Mouse (Mus musculus) olfactory bulb, adult 2 months (tissue): ENCODE data around the gene Ctf2.

ENCODE experiments used
- CTCF ChIP-seq: fragments of 200-500 bp; IDR thresholded peaks from 2 replicates; pipeline ENCODE4 v1.5.1; 2012; ENCODE audit warnings: low read depth, mild to moderate bottlenecking, low read length, moderate library complexity; ENCODE audit not compliant: insufficient read depth
- POLR2A ChIP-seq: fragments of 200-500 bp; IDR thresholded peaks from 2 replicates; pipeline ENCODE4 v1.6.1; 2012; ENCODE audit warnings: mild to moderate bottlenecking, low read depth, low read length, moderate library complexity; ENCODE audit not compliant: insufficient read depth

DNA sequence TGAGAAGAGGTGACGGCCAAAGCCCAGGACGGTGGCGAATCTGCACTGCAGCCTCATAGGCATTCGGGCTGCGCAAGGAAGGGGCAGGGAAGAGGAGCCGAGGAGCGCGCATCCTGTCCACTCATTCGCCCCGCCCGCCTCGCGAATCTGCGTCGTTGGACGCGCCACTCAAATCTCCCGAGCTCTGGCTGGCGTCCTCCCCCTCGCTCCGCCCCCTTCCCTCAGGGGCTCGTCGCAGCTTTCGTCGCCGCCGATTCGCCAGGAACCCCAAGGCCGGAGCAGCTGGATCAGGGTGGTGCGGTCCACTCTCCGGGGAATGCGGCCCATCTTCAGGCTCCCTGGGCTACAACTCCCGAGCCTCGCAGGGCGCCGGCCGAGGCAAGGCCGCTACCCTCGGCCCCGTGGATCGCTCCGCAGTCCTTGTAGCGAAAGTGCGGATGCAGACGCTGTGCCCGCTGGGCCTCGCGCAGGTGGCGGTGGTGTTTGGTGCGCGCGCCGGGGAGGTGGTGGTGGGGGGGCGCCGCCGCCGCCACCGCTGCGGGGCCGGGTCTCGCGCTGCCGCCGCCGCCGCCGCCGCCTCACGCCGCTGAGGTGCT, 45.0 kb upstream of the Ctf2 start:
- TF ChIP-seq POLR2A (no peak), CTCF (no peak)
